Mouse (Mus musculus): ENCODE results near the gene Cyp2j13. TPM values are rescaled to one million over a fixed set of nuclear protein-coding genes. Genes with fewer than 3 reads are reported as not detected.
A peak's percentile ranks its signal among the peaks of the same experiment; 100 is the strongest.
"Not testable (repeated sequence)": the region's sequence is repeated elsewhere in the genome, so short reads cannot be mapped to it uniquely, and the experiment has no call there.

Gene Cyp2j13
- not detected for total RNA-seq (2022)

- DNase-seq (ENCODE audit: low spot score), result peak; percentile 0
Measured at GRCm38 (mm10) chr4:96077261-96078125, at the start of gene Cyp2j13. TSS of gene Cyp2j13 (minus strand) at chr4:96077546.

DNA sequence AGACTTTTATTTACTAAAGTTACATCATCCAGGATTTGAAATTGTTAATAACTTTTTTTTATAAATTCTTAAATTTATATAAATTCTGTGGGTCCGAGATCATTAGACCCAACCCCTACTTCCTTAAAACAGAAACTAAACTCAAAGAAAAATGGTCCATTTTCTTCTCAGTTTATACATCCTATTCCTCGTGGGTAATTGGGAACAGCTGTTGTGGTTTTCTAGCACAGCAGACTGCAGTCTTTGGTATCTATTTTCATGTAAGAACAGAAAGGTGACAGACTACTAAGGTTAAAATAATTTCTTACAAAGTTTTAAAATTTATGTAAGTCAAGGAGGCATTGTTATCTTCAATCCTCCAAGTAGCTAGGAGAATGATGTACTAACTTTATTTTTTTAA, 19.5 kb upstream of the Cyp2j13 start:
- no peak for DNase-seq (ENCODE audit: low spot score)

- DNase-seq (ENCODE audit: low spot score), result no peak
Measured at GRCm38 (mm10) chr4:96091869-96092268, 14.5 kb upstream of the Cyp2j13 start.

- not testable (repeated sequence) for DNase-seq (ENCODE audit: low spot score)
Measured at GRCm38 (mm10) chr4:96089356-96090048, 12.2 kb upstream of the Cyp2j13 start.

DNA sequence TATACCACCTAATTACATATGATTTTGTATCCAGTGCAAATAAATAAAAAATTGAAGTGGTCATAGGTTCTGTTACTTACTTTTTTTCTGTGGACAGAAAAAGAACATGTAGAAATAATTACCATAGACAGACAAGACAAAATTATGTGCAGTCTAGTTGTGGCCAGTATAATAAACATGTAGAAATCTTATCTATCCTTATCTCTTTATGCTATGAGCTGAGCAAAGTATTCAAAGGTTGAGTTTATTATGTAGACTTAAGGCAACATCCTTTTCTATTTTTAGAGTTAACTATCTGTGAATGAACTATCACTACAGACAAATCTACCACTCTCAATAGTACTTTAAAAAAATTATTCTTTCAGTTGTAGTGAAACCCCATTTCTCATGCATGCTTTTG, 962 bp upstream of the Cyp2j13 start:
- DNase-seq (ENCODE audit: low spot score), result no peak

DNA sequence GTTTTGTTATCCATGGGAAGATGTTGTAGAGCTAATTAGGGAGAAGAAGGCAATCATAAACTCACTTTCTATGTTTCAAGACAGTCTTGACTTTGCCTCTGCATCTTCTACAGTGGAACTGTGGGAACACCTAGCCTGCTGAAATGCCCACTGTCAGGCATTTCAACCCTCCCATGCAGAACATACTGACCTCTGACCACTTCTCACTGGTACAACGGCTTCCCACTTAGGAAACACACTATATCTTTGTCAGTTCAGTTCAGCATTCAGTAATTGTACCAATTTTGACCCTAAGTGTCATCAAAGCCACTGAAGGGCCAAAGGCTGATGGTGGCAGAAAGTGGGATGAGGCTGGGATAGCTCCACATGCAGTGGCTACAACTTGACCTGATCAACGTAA, 15.3 kb downstream of the Cyp2j13 start:
- no peak for DNase-seq (ENCODE audit: low spot score)

DNA sequence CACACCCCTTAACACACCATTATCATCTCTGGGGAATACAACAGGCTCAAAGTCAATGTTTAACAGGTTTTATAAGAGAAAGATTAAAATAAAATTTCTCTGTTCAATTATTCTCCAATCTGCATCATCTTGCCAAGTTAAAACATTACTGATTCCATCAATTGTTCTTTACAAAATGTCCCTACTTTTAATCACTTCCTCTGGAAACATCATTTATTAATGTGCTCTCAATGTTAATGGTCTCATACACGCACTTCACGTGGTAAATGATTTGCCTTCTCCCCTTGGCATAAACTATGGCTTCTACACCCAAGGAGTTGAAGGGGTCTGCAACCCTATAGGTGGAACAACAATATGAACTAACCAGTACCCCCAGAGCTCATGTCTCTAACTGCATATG, 17.2 kb downstream of the Cyp2j13 start:
- DNase-seq (ENCODE audit: low spot score), result no peak

DNA sequence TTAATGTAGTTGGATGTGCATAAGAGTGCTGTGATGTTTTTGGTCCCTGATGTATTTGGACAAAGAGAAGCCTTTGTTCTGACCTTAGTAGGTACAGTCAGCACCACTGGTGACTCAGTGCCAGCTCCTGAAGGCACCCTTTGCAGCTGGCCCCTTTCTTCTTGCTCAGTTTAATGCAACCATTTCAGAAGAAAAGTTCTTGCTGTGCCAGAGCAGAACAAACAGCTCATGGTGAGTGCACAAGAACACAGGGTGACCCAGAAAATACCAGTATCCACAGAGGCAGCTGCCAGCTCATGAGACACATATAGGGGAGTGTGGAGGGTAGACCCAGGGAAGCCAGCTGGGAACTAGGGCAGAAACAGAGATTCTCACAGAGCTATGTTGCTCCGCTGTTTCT, 48.9 kb downstream of the Cyp2j13 start:
- no peak for DNase-seq (ENCODE audit: low spot score)

DNA sequence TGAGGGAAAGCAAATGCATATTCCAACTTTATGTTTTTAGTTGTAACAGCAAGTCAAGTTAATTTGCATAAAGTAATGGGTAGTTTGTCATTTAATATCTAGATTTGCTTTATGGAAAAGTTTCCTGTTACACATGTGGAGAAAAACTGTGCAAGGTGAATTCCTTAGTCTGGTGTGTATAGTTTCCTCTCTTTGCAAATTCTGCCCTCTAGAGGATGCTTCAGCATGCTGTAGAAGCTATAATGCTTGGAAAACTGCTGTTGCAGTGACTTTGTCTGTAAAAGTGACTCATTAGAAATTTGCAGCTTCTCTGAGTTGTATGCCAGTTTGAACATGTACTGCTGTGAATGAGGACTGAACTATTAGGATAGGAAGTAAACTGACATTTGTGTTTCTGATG, 54.5 kb downstream of the Cyp2j13 start:
- no peak for DNase-seq (ENCODE audit: low spot score)

- peak; percentile 1 for DNase-seq (ENCODE audit: low spot score)
Measured at GRCm38 (mm10) chr4:96016875-96017274, 60.5 kb downstream of the Cyp2j13 start.

DNA sequence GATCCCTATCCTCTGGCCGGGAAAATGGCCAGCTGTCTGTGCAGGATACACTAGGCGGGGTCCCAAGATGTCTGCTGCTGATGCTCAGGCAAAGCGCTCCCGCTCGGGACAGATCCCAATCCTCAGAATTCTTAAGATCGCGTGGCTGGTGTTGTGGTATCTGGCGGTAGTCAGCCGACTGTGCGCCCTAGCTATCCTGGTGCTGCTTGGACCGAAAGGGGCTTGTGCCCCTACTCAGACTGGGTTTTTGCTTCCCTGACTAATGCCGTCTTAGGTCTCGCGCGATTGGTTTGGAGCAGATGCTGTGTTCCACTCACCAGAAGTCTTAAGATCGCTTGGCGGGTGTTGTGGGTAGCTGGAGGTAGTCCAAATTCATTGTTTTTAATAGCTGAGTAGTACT, 95.1 kb downstream of the Cyp2j13 start:
- DNase-seq (ENCODE audit: low spot score), result not testable (repeated sequence)

Other genes starting within 250 kb of the Cyp2j13 start
- 10 to 100 TPM in 3 of 4 experiments, 1 to 10 TPM in 1; 9.3 to 14.1 (median 11.8) TPM for gene Hook1, start 110.3 kb downstream of the Cyp2j13 start, total RNA-seq (2022)
- not detected for gene Cyp2j12, start 63.6 kb upstream of the Cyp2j13 start, total RNA-seq (2022)
- gene Cyp2j7, start 159.1 kb upstream of the Cyp2j13 start, total RNA-seq (2022), result not detected

Measured in heart, adult 8-10 months (tissue).